Mouse (Mus musculus): Measurements from ENCODE around the gene Arid1b.

DNA sequence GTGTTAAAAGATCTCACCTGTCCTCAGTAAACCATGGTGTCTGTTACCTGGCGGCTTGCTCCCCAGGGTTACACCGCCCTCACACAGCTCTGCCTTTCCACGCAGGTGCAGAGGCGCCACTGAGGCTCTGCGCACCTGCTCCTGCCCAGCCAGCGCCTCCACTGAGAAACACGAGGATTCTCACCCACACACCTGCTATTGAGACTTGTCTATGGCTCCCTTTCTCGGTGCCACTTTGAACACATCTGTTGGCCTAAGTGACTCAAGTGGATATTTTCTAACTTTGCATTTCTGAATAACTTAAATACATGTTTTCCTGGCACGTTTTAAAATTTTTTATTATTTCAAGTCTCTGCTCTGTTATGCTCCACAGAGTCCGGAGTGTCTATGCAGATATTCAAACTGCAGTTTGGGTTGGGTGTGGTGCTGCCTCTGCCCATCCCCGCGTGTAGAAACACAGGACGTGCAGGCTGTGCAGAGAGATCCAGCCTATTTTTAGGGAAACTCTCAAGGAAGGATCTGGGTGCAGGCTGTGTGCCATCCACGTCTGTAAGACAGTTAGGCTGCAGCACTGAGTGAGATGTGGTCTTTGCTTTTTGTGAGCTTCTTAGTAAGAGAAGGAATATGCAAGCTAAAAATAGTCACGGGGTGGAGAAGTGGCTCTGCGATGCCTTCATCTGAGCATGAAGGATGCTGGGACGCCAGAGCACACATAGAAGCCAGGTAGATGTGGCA, 283.2 kb downstream of the Arid1b start:
- TF ChIP-seq ZNF384 (IDR thresholded peaks at IDR 0.05; ENCODE audit: low read depth, low read length) (no peak), CHD2 (IDR thresholded peaks at IDR 0.05; ENCODE audit: low read depth, low read length) (no peak), ZC3H11A (IDR thresholded peaks at IDR 0.05; ENCODE audit: borderline replicate concordance, low read depth, low read length) (no peak), HCFC1 (IDR thresholded peaks at IDR 0.05; ENCODE audit: borderline replicate concordance, insufficient read depth, low read length) (no peak)

Data from ES-E14 (cell line).